Mouse (Mus musculus): ENCODE measurements around the gene Rad51ap1. TPM values are rescaled to one million over a fixed set of nuclear protein-coding genes. Genes with fewer than 3 reads are reported as not detected.

Gene Rad51ap1
- total RNA-seq, 2 experiments from 2014 or later, result 5.4 to 5.8 TPM

Other genes starting within 250 kb of the Rad51ap1 start
- gene Kcna6, start 198.9 kb downstream of the Rad51ap1 start, total RNA-seq (2021), result 10 to 100 TPM; 53.2 to 59.6 TPM
- 100 to 1,000 TPM; 141 to 150 TPM for gene Ndufa9, start 90.5 kb downstream of the Rad51ap1 start, total RNA-seq (2021)
- gene Akap3, start 86.5 kb downstream of the Rad51ap1 start, total RNA-seq (2021), result under 1 TPM in 1 of 2 experiments, not detected in 1; 0.18 TPM
- under 1 TPM; 0.13 to 0.32 TPM for gene Dyrk4, start 17.7 kb downstream of the Rad51ap1 start, total RNA-seq (2021)
- gene D6Wsu163e, start 375 bp upstream of the Rad51ap1 start, total RNA-seq (2021), result 10 to 100 TPM; 32.4 to 35.0 TPM
- gene Fgf6, start 76.0 kb upstream of the Rad51ap1 start, total RNA-seq (2021), result not detected
- gene Fgf23, start 133.3 kb upstream of the Rad51ap1 start, total RNA-seq (2021), result under 1 TPM; 0.25 to 0.85 TPM
- 10 to 100 TPM; 29.3 to 30.3 TPM for gene Tigar, start 170.0 kb upstream of the Rad51ap1 start, total RNA-seq (2021)
- 100 to 1,000 TPM; 190 to 200 TPM for gene Ccnd2, start 212.6 kb upstream of the Rad51ap1 start, total RNA-seq (2021)